Comparison of ENCODE assay signal across 9 mouse cellular contexts in genomic region chr6:28133206-28134063, GRCm38 (mm10). TPM values are rescaled to one million over a fixed set of nuclear protein-coding genes. Genes with fewer than 3 reads are reported as not detected.
DNase-seq lines count a peak whose midpoint lies in the region; ATAC-seq and TF ChIP-seq lines count a peak whose summit lies in the region.
"Had no signal": no experiment of that assay in that cellular context is flagged by ENCODE, and none has a peak within 500 bp of the region (broad histone marks: within the 10 kb centered on the region; RNA-seq: fewer than 3 reads in every experiment).

No protein-coding gene starts in this region.

- H3K27ac ChIP-seq in lung, embryonic 14.5 days (ENCODE audit: low read depth) = no peak overlapping the region
- no peak overlapping the region for H3K27ac ChIP-seq in embryonic facial prominence, embryonic 13.5 days
- H3K27ac ChIP-seq in limb, embryonic 10.5 days = no peak overlapping the region

- DNase-seq in lung, embryonic 14.5 days = no peak
- DNase-seq in lung, postnatal 14 days = no peak
- DNase-seq in limb, embryonic 10.5 days (ENCODE audit: low spot score) = peak; percentile 51
- peak; percentile 20 for DNase-seq in right cerebral cortex, postnatal 4 days
- no peak for DNase-seq in urinary bladder, postnatal 4 days (ENCODE audit: low spot score in 2 of 2)
- no peak for DNase-seq in kidney, postnatal 10 days

- H3K4me2 ChIP-seq in lung, embryonic 14.5 days = peak overlapping the region; percentile 96
- peak overlapping the region; percentile 100 for H3K4me2 ChIP-seq in embryonic facial prominence, embryonic 13.5 days

- no peaks in the 10 kb centered on the region for H3K36me3 ChIP-seq in lung, embryonic 14.5 days (ENCODE audit: insufficient read depth)
- H3K36me3 ChIP-seq in embryonic facial prominence, embryonic 13.5 days = no peaks in the 10 kb centered on the region
- no peaks in the 10 kb centered on the region for H3K36me3 ChIP-seq in limb, embryonic 10.5 days

- TF ChIP-seq CTCF in lung, embryonic 14.5 days (IDR thresholded peaks at IDR 0.05; ENCODE audit: low read depth) = no peak

- WGBS in lung, embryonic 14.5 days = under 1% methylated on average over 36 of the region's 38 CpGs
- under 1% methylated on average over 38 of the region's 38 CpGs for WGBS in embryonic facial prominence, embryonic 13.5 days
- 1% methylated on average over 36 of the region's 38 CpGs for WGBS in limb, embryonic 10.5 days

- no peak for ATAC-seq in lung, embryonic 14.5 days (ENCODE audit: insufficient read depth)
- ATAC-seq in embryonic facial prominence, embryonic 13.5 days (ENCODE audit: insufficient number of reproducible peaks, insufficient read depth, low FRiP score, low TSS enrichment, low read depth) = no peak
- no peak for ATAC-seq in granulocyte monocyte progenitor cell, adult 5-6 weeks (replicated peaks; ENCODE audit: poor library complexity, severe bottlenecking)

- peak overlapping the region; percentile 48 for H3K4me3 ChIP-seq in lung, embryonic 14.5 days (ENCODE audit: low read depth, low read length)
- peak overlapping the region; percentile 54 for H3K4me3 ChIP-seq in embryonic facial prominence, embryonic 13.5 days
- peak overlapping the region; percentile 62 for H3K4me3 ChIP-seq in limb, embryonic 10.5 days

- no peaks in the 10 kb centered on the region for H3K9me3 ChIP-seq in lung, embryonic 14.5 days (ENCODE audit: low read depth, low read length)
- H3K9me3 ChIP-seq in embryonic facial prominence, embryonic 13.5 days = no peaks in the 10 kb centered on the region
- no peaks in the 10 kb centered on the region for H3K9me3 ChIP-seq in limb, embryonic 10.5 days (replicated peaks)

- H3K27me3 ChIP-seq in lung, embryonic 14.5 days (ENCODE audit: insufficient read depth, low read length) = peaks cover 55% of the 10 kb centered on the region
- peaks cover 74% of the 10 kb centered on the region for H3K27me3 ChIP-seq in embryonic facial prominence, embryonic 13.5 days
- peaks cover 64% of the 10 kb centered on the region for H3K27me3 ChIP-seq in limb, embryonic 10.5 days (ENCODE audit: low read depth, poor library complexity, severe bottlenecking)

- no peaks in the 10 kb centered on the region for H3K4me1 ChIP-seq in lung, embryonic 14.5 days (ENCODE audit: insufficient read depth)
- peaks cover 14% of the 10 kb centered on the region for H3K4me1 ChIP-seq in embryonic facial prominence, embryonic 13.5 days
- H3K4me1 ChIP-seq in limb, embryonic 10.5 days = peaks cover 26% of the 10 kb centered on the region

- H3K9ac ChIP-seq in lung, embryonic 14.5 days = no peak overlapping the region
- H3K9ac ChIP-seq in embryonic facial prominence, embryonic 13.5 days = peak overlapping the region; percentile 32; the same call in 1 of the 2 replicates

RNA-seq across cellular contexts. Expression of gene Grm8, which starts 1.5 kb away (rescaled TPM):
- polyA plus RNA-seq in lung, embryonic 14.5 days (2014; fragmentation: Nextera tagmentation; extraction: Ambion mirVana) = 0.09 TPM in 1 of 2 replicates, not detected in the other
- 3.7 and 4.2 TPM in 2 replicates for polyA plus RNA-seq in embryonic facial prominence, embryonic 13.5 days (2015; fragmentation: Nextera tagmentation; extraction: Ambion mirVana)
- 0.40 and 0.53 TPM in 2 replicates for polyA plus RNA-seq in limb, embryonic 10.5 days (2016; fragmentation: Nextera tagmentation; extraction: Ambion mirVana)
- total RNA-seq in granulocyte monocyte progenitor cell, adult 5-6 weeks (2014; fragmentation: Nextera tagmentation) = not detected in 2 replicates
- not detected in 2 replicates for total RNA-seq in granulocyte monocyte progenitor cell, adult 5-6 weeks (2017)
- total RNA-seq: common myeloid progenitor, adult 5-6 weeks had no signal

Comparison
In these comparisons a context has a peak if more than half of its experiments do, and no peak if none do; other contexts are left out.
1. DNase-seq: peak in limb, embryonic 10.5 days (single experiment) and right cerebral cortex, postnatal 4 days (single experiment); none in lung, embryonic 14.5 days (single experiment), lung, postnatal 14 days (single experiment), urinary bladder, postnatal 4 days (0 of 2) and kidney, postnatal 10 days (single experiment).
2. Peak in every context shown above with its lines, with median percentiles within 50 percentile points of each other: H3K4me3 ChIP-seq.